ENCODE assay signal across 13 mouse cellular contexts in the genomic region with DNA sequence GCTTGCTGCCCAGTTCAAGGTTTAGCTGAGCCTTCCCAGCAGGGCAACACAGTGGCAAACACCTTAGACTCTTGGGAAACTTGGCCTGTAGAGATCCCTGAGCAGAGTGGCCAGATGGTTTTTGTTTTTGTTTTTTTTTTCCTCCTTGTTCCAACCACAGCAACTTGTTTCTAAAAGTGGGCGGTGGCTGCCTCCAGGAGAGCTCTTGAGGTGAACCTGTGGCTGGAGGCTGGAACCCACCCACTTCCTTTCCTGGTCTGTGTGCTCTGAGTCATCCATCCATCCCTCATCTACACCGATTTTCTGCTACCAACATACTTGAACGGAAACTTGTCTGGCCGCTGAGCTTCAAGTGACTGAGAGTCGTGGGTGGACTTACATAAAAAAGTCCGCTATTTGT.
DNase-seq lines count a peak whose midpoint lies in the region; ATAC-seq and TF ChIP-seq lines count a peak whose summit lies in the region.
"Had no signal": no experiment of that assay in that cellular context is flagged by ENCODE, and none has a peak within 500 bp of the region (broad histone marks: within the 10 kb centered on the region; RNA-seq: fewer than 3 reads in every experiment).

No protein-coding gene starts in this region.

- peaks cover 2% of the 10 kb centered on the region; the same call in 1 of the 2 replicates for H3K9me3 ChIP-seq in lung, embryonic 16.5 days (ENCODE audit: control insufficient read depth, low read length)
- H3K9me3 ChIP-seq in stomach, postnatal 0 days (ENCODE audit: control insufficient read depth, low read length): no peaks in the 10 kb centered on the region
- H3K9me3 ChIP-seq: heart, embryonic 10.5 days; hindbrain, embryonic 15.5 days had no signal

- no peaks in the 10 kb centered on the region for H3K36me3 ChIP-seq in lung, embryonic 16.5 days (ENCODE audit: control insufficient read depth, insufficient read depth, low read length)
- H3K36me3 ChIP-seq in stomach, postnatal 0 days (ENCODE audit: control insufficient read depth, insufficient read depth, low read length): no peaks in the 10 kb centered on the region
- no peaks in the 10 kb centered on the region for H3K36me3 ChIP-seq in heart, adult 2 months (ENCODE audit: control insufficient read depth, insufficient read depth, low read length)
- H3K36me3 ChIP-seq: heart, embryonic 10.5 days; hindbrain, embryonic 15.5 days had no signal

- H3K4me1 ChIP-seq in lung, embryonic 16.5 days (replicated peaks; ENCODE audit: control insufficient read depth, insufficient read depth, low read length): peaks cover 11% of the 10 kb centered on the region; the same call in 1 of the 2 replicates
- H3K4me1 ChIP-seq in stomach, postnatal 0 days (replicated peaks; ENCODE audit: control insufficient read depth, insufficient read depth): no peaks in the 10 kb centered on the region
- H3K4me1 ChIP-seq in heart, adult 2 months (ENCODE audit: control insufficient read depth, insufficient read depth, low read length): no peaks in the 10 kb centered on the region
- H3K4me1 ChIP-seq: hindbrain, embryonic 15.5 days had no signal

- H3K9ac ChIP-seq in lung, embryonic 16.5 days (ENCODE audit: low read length): no peak overlapping the region
- no peak overlapping the region for H3K9ac ChIP-seq in stomach, postnatal 0 days (ENCODE audit: low read length)
- no peak overlapping the region for H3K9ac ChIP-seq in heart, adult 2 months (ENCODE audit: low read depth, low read length)
- H3K9ac ChIP-seq: hindbrain, embryonic 15.5 days; liver, postnatal 0 days had no signal

- peak; percentile 33 for DNase-seq in thymus, postnatal 14 days
- no peak for DNase-seq in thymus, postnatal 10 days (ENCODE audit: low spot score in 2 of 2)
- DNase-seq in stomach, postnatal 0 days (ENCODE audit: low spot score): peak; percentile 46
- DNase-seq in adrenal gland, postnatal 10 days: no peak
- DNase-seq in heart, adult 2 months: no peak
- DNase-seq: kidney, postnatal 14 days; liver, postnatal 0 days had no signal

- 0 out of 2 replicates have a peak overlapping the region, but pooled peaks have one; percentile 5 for H3K27ac ChIP-seq in lung, embryonic 16.5 days (ENCODE audit: low read length)
- H3K27ac ChIP-seq in stomach, postnatal 0 days (replicated peaks): no peak overlapping the region
- no peak overlapping the region for H3K27ac ChIP-seq in heart, adult 2 months
- H3K27ac ChIP-seq: heart, embryonic 10.5 days; hindbrain, embryonic 15.5 days had no signal

- TF ChIP-seq EP300 in stomach, postnatal 0 days (optimal IDR thresholded peaks at IDR 0.05): no peak
- no peak for TF ChIP-seq EP300 in heart, adult 2 months (IDR thresholded peaks at IDR 0.05; ENCODE audit: insufficient read depth, low read depth, low read length)

- WGBS in lung, embryonic 16.5 days: 41% methylated on average over 6 of the region's 6 CpGs
- 56% methylated on average over 6 of the region's 6 CpGs for WGBS in stomach, postnatal 0 days
- WGBS in heart, adult 2 months: 67% methylated on average over 6 of the region's 6 CpGs

- H3K79me2 ChIP-seq in heart, adult 2 months (replicated peaks; ENCODE audit: control insufficient read depth, insufficient read depth, low read length): no peaks in the 10 kb centered on the region

- TF ChIP-seq POLR2A in heart, adult 2 months (IDR thresholded peaks at IDR 0.05; ENCODE audit: insufficient read depth, low read depth, low read length): no peak

- no peak overlapping the region for H3K4me2 ChIP-seq in lung, embryonic 16.5 days (ENCODE audit: low read depth, low read length)
- no peak overlapping the region for H3K4me2 ChIP-seq in stomach, postnatal 0 days (replicated peaks; ENCODE audit: low read depth)
- H3K4me2 ChIP-seq: hindbrain, embryonic 15.5 days had no signal

- H3K27me3 ChIP-seq in lung, embryonic 16.5 days (ENCODE audit: control insufficient read depth, insufficient read depth, low read depth, low read length): no peaks in the 10 kb centered on the region
- H3K27me3 ChIP-seq in stomach, postnatal 0 days (ENCODE audit: control insufficient read depth, insufficient read depth, low read length): no peaks in the 10 kb centered on the region
- H3K27me3 ChIP-seq in heart, adult 2 months (ENCODE audit: control insufficient read depth, insufficient read depth, low read length): no peaks in the 10 kb centered on the region
- H3K27me3 ChIP-seq: hindbrain, embryonic 15.5 days had no signal

- TF ChIP-seq CTCF in stomach, postnatal 0 days (IDR thresholded peaks at IDR 0.05; ENCODE audit: low read depth): no peak
- TF ChIP-seq CTCF in heart, adult 2 months (IDR thresholded peaks at IDR 0.05): no peak

- no peak overlapping the region for H3K4me3 ChIP-seq in lung, embryonic 16.5 days (ENCODE audit: low read length)
- no peak overlapping the region for H3K4me3 ChIP-seq in stomach, postnatal 0 days (ENCODE audit: low read depth, low read length)
- H3K4me3 ChIP-seq in heart, adult 2 months: no peak overlapping the region
- H3K4me3 ChIP-seq: heart, embryonic 10.5 days; hindbrain, embryonic 15.5 days had no signal

- intact Hi-C loops in heart, adult 2 months (cut with DNase I): no loop called here

- ATAC-seq in activated CD4-positive, CD25-positive, alpha-beta regulatory T cell, adult 4 months: peak; percentile 90
- peak; percentile 74 for ATAC-seq in lung, embryonic 16.5 days (ENCODE audit: low read depth)
- peak; percentile 64; the same call in 1 of the 2 replicates for ATAC-seq in stomach, postnatal 0 days (ENCODE audit: low FRiP score, low TSS enrichment)
- no peak for ATAC-seq in erythroblast, adult 5-6 weeks (replicated peaks; ENCODE audit: low FRiP score, poor library complexity, severe bottlenecking)
- ATAC-seq: forebrain, embryonic 16.5 days; liver, postnatal 0 days had no signal

Comparison
In these comparisons a context has a peak if more than half of its experiments do, and no peak if none do; other contexts are left out.
1. DNase-seq: peak in thymus, postnatal 14 days (single experiment) and stomach, postnatal 0 days (single experiment); none in thymus, postnatal 10 days (0 of 2), adrenal gland, postnatal 10 days (single experiment) and heart, adult 2 months (0 of 2).